Mouse (Mus musculus) kidney, adult 2 months (tissue): Measurements from ENCODE around the gene Kctd19.

Experiments used
- CTCF ChIP-seq: fragments of 200-500 bp; conservative IDR thresholded peaks from 2 replicates; pipeline ENCODE4 v1.5.1; 2011; ENCODE audit warnings: low read depth, mild to moderate bottlenecking, control low read depth, low read length, moderate library complexity, mixed read lengths; ENCODE audit not compliant: insufficient read depth, insufficient read length
- POLR2A ChIP-seq: fragments of 200-500 bp; IDR thresholded peaks from one replicate; pipeline ENCODE4 v1.6.1; 2011; ENCODE audit warnings: low read depth, low read length, control low read depth

DNA sequence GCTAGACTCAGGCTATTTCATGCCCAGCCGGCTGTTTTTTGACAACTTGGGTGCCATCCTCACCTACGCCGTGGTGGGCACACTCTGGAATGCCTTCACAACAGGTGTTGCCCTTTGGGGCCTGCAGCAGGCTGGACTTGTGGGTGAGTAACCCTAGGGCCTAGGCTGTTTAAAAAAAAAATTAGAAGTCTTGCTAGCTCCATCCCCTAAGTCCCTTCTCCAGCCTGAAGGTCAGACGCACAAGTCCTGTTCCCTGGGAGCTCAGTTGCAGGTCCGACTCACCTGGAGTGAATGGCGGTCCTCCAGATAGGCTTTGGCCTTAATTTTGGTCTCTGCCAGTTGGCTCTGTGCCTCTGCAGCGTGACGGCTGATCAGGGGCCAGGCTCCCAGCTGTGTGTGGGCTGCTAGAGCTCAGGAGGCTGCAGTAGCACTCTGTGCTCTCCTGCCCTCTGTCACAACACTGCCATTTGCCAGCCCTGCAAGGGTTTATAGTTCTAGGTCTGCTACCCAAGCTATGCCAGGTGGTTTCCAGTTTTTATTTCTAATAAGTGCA lies 59.6 kb downstream of the Kctd19 start:
- TF ChIP-seq CTCF: no peak
- no peak for TF ChIP-seq POLR2A
